Mouse (Mus musculus) embryonic facial prominence, embryonic 12.5 days (tissue): Measurements from ENCODE around the gene Gm13199. TPM values are rescaled to one million over a fixed set of nuclear protein-coding genes. Genes with fewer than 3 reads are reported as not detected.

Experiments used
- polyA plus RNA-seq: library from polyadenylated mRNA; unstranded; fragments of >200 nt; fragmentation: Nextera tagmentation; extraction: Ambion mirVana; gene quantifications from 2 replicates; pipeline ENCODE4 v1.2.1, GENCODE M21; 2016

Gene Gm13199
- polyA plus RNA-seq, 1 experiment from 2014 or later = 2.0 TPM

Other genes with a start within 250 kb of the Gm13199 start
- 3.4 and 3.7 TPM in 2 replicates for gene Camk1d, start 148.4 kb downstream of the Gm13199 start, polyA plus RNA-seq
- gene Nudt5, start 17.9 kb downstream of the Gm13199 start, polyA plus RNA-seq = 78.0 and 84.0 TPM in 2 replicates
- gene Cdc123, start 17.8 kb downstream of the Gm13199 start, polyA plus RNA-seq = 328 and 358 TPM in 2 replicates
- 105 and 111 TPM in 2 replicates for gene Sec61a2, start 32.5 kb upstream of the Gm13199 start, polyA plus RNA-seq
- 5.8 and 9.1 TPM in 2 replicates for gene Dhtkd1, start 79.9 kb upstream of the Gm13199 start, polyA plus RNA-seq
- gene Upf2, start 88.5 kb upstream of the Gm13199 start, polyA plus RNA-seq = 14.7 and 14.8 TPM in 2 replicates